Mouse (Mus musculus) spleen, adult 2 months (tissue): ENCODE measurements at regions not wholly inside any gene's neighbourhood (a gene's known extent, or its start where the extent isn't known, plus 50 kb on each side); places are given as distances from the start of the nearest gene placed in this dataset.

Experiments
- CTCF ChIP-seq: fragments of 200-500 bp; IDR thresholded peaks from 2 replicates; pipeline ENCODE4 v1.5.1; 2011; ENCODE audit warnings: mild to moderate bottlenecking, inconsistent platforms; ENCODE audit not compliant: insufficient read depth, insufficient read length, insufficient replicate concordance; ENCODE audit errors: extremely low read depth
- POLR2A ChIP-seq: fragments of 200-500 bp; IDR thresholded peaks from 2 replicates; pipeline ENCODE4 v1.6.1; 2011; ENCODE audit warnings: low read depth, low read length, inconsistent platforms

- TF ChIP-seq CTCF (no peak), POLR2A (no peak)
Observed at GRCm38 (mm10) chrX:11665077-11665974, 337.7 kb downstream of the H2al1j start.
